Mouse (Mus musculus) adrenal gland, adult 18-20 months (tissue): Measurements from ENCODE around the gene Olfr826. TPM values are rescaled to one million over a fixed set of nuclear protein-coding genes. Genes with fewer than 3 reads are reported as not detected.
"Not testable (repeated sequence)": the region's sequence is repeated elsewhere in the genome, so short reads cannot be mapped to it uniquely, and the experiment has no call there.

Experiments
- DNase-seq, 2 experiments: peaks; one replicate each; pipeline ENCODE4 v3.0.0; 2021 to 2022; ENCODE audit warnings: low spot score in 2 of 2
- long read RNA-seq, 2 experiments: library from polyadenylated mRNA; stranded (forward); transcript quantifications; one replicate each; pipeline ENCODE4 v2.0.0; 2021
- total RNA-seq, 2 experiments: library from RNA; stranded (reverse); gene quantifications; 1 replicate in 1 of 2; 2 replicates in 1 of 2; pipeline ENCODE4 v1.2.3; 2021

Gene Olfr826
- total RNA-seq = not detected
- long read RNA-seq, experiment 1 = 0 reads
- long read RNA-seq, experiment 2 = 0 reads

- no peak for DNase-seq
These were observed at the start of gene Olfr826 for GRCm38 (mm10) chr10:130184086-130184485. Olfr826 (minus strand) TSS chr10:130184186.

- DNase-seq = no peak
These were observed 48.1 kb upstream of the Olfr826 start for GRCm38 (mm10) chr10:130232117-130232516.

GRCm38 (mm10) chr10:130229584-130229983 lies 45.6 kb upstream of the Olfr826 start:
- DNase-seq = no peak

- DNase-seq = peak; percentile 31
These were observed 44.3 kb upstream of the Olfr826 start for GRCm38 (mm10) chr10:130228246-130228645.

- no peak for DNase-seq
These were observed 41.0 kb upstream of the Olfr826 start for GRCm38 (mm10) chr10:130225034-130225433.

- DNase-seq = no peak
These were observed 30.3 kb upstream of the Olfr826 start, which contains the start of gene Olfr827 for GRCm38 (mm10) chr10:130214303-130214702. Olfr827 (minus strand) TSS chr10:130214403.

GRCm38 (mm10) chr10:130166666-130167065 lies 17.3 kb downstream of the Olfr826 start, which contains the start of gene Olfr825:
Olfr825 (minus strand) TSS chr10:130166766.
- DNase-seq = no peak

GRCm38 (mm10) chr10:130165196-130165595 lies 18.8 kb downstream of the Olfr826 start:
- DNase-seq = no peak

GRCm38 (mm10) chr10:130144121-130144520 lies 39.9 kb downstream of the Olfr826 start:
- no peak for DNase-seq

GRCm38 (mm10) chr10:130142481-130142880 lies 41.5 kb downstream of the Olfr826 start:
- DNase-seq = peak in 1 of 2 experiments; percentile 18

- no peak for DNase-seq
These were observed 49.2 kb downstream of the Olfr826 start for GRCm38 (mm10) chr10:130134811-130135210.

GRCm38 (mm10) chr10:130129900-130130299 lies 54.1 kb downstream of the Olfr826 start, which contains the start of gene Olfr824:
Olfr824 (minus strand) TSS chr10:130130000.
- DNase-seq = not testable (repeated sequence)

Other genes starting within 250 kb of the Olfr826 start
- not detected for gene Olfr818, start 235.1 kb downstream of the Olfr826 start, total RNA-seq
- not detected for gene Olfr819, start 216.9 kb downstream of the Olfr826 start, total RNA-seq
- not detected for gene Olfr247, start 208.0 kb downstream of the Olfr826 start, total RNA-seq
- gene Gm10310, start 199.1 kb downstream of the Olfr826 start, total RNA-seq = not detected
- not detected for gene Olfr820, start 171.6 kb downstream of the Olfr826 start, total RNA-seq
- not detected for gene Olfr821, start 153.8 kb downstream of the Olfr826 start, total RNA-seq
- gene Olfr822, start 113.0 kb downstream of the Olfr826 start, total RNA-seq = not detected
- not detected for gene Olfr823, start 68.8 kb downstream of the Olfr826 start, total RNA-seq
- gene Olfr824, start 54.2 kb downstream of the Olfr826 start, total RNA-seq = not detected
- not detected for gene Olfr825, start 17.4 kb downstream of the Olfr826 start, total RNA-seq
- gene Olfr827, start 30.2 kb upstream of the Olfr826 start, total RNA-seq = not detected
- gene Neurod4, start 96.1 kb upstream of the Olfr826 start, total RNA-seq = 1 to 10 TPM in 1 of 2 experiments, under 1 TPM in 1; 0.33 to 1.7 TPM
- under 1 TPM; 0.66 to 0.77 TPM for gene Tespa1, start 138.7 kb upstream of the Olfr826 start, total RNA-seq
- gene Vmn2r84, start 210.1 kb upstream of the Olfr826 start, total RNA-seq = not detected
- gene Vmn2r85, start 245.5 kb upstream of the Olfr826 start, total RNA-seq = not detected